Mouse (Mus musculus): Measurements from ENCODE around the gene Zfp715. TPM values are rescaled to one million over a fixed set of nuclear protein-coding genes. Genes with fewer than 3 reads are reported as not detected.
"Not testable (repeated sequence)": the region's sequence is repeated elsewhere in the genome, so short reads cannot be mapped to it uniquely, and the experiment has no call there.

Zfp715 gene
- polyA plus RNA-seq (2015; fragmentation: Nextera tagmentation; extraction: Ambion mirVana), result 10.4 and 10.7 TPM in 2 replicates

DNA sequence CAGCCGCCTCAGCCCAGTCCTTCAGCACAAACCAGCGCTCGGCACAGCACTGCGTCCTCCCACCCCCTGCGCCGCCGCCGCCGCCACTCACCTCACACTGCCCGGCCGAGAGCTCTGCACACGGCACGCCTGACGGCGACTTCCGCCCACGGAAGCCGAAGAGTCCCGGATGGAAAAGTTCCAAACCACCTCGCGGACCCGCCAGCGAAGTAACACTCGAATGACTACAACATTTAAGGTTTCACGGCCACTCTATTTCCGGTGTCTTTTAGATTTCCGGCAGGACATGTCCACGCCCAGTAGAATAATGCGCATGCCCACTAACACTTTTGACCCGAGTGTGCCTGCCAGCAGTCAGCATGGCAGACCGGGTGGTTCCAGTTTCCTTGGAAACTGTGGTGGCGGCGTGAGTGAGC lies at the start of gene Zfp715:
Gene Zfp715 (minus strand): TSS at position 282 of the 416 bp plus-strand sequence.
- H3K27ac ChIP-seq, result peak within 1 kb of the TSS; percentile 90
- peaks cover 8% of the 10 kb centered on the region; the same call in 1 of the 2 replicates for H3K4me1 ChIP-seq
- H3K9ac ChIP-seq, result peak within 1 kb of the TSS; percentile 59
- H3K27me3 ChIP-seq (replicated peaks), result no peaks in the 10 kb centered on the region
- under 1% methylated on average over 33 of the region's 33 CpGs for WGBS
- H3K4me2 ChIP-seq, result peak within 1 kb of the TSS; percentile 74
- H3K9me3 ChIP-seq, result no peaks in the 10 kb centered on the region
- peak within 1 kb of the TSS; percentile 67 for H3K4me3 ChIP-seq (replicated peaks)
- ATAC-seq (ENCODE audit: insufficient read depth, low FRiP score, low read depth), result peak; percentile 92
- 0 out of 2 replicates have a peak, but pooled peaks cover 9% of the 10 kb centered on the region for H3K36me3 ChIP-seq

DNA sequence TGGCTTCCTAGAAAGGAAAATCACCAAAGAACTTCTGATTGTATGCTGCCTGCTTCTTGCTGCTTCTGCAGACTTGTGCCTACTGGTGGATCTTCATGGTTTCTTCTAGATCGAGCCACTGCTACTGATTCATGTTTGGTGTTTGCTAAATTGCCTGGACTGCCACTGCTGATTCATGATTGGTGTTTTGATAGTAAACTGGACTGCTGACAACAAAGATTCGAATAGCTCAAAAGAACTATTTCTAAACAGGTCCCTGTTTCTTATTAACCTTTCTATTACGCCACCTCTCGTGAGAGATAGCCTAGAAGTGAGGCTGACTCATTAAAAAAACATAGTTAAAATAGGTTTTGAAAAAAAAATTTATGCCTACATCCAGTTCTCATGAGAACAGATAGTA lies 48.9 kb upstream of the Zfp715 start:
- Histone ChIP-seq H3K27ac (no peak overlapping the region), H3K36me3 (no peaks in the 10 kb centered on the region), H3K9ac (no peak overlapping the region), H3K27me3 (replicated peaks) (no peaks in the 10 kb centered on the region), H3K4me1 (no peaks in the 10 kb centered on the region), H3K4me3 (replicated peaks) (no peak overlapping the region), H3K9me3 (no peaks in the 10 kb centered on the region), H3K4me2 (no peak overlapping the region)
- no peak for ATAC-seq (ENCODE audit: insufficient read depth, low FRiP score, low read depth)
- 67% methylated on average over 4 of the region's 4 CpGs for WGBS

DNA sequence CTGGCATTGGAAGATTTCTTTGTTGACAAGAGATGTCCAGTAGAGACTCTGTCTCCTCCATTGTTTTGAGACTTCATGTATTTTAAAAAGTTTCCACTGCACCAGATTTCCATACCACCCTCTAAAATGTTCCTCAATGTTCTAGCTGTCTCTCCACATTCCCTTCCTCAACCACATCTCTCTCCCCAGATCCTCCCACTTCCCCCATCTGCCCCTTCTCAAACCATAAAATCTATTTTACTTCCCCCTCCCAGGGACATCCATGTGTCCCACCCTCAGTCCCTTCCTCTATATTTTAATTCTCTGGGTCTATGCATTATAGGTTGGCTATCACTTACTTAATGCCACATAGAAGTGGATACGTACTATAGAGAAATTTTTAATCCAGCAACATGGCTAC lies 48.3 kb upstream of the Zfp715 start:
- H3K4me3 ChIP-seq (replicated peaks), result no peak overlapping the region
- ATAC-seq (ENCODE audit: insufficient read depth, low FRiP score, low read depth), result no peak
- H3K4me2 ChIP-seq, result no peak overlapping the region
- no peaks in the 10 kb centered on the region for H3K9me3 ChIP-seq
- no peaks in the 10 kb centered on the region for H3K27me3 ChIP-seq (replicated peaks)
- no peaks in the 10 kb centered on the region for H3K36me3 ChIP-seq
- H3K9ac ChIP-seq, result no peak overlapping the region
- WGBS, result 84% methylated on average over 1 of the region's 1 CpGs
- no peak overlapping the region for H3K27ac ChIP-seq
- H3K4me1 ChIP-seq, result no peaks in the 10 kb centered on the region

DNA sequence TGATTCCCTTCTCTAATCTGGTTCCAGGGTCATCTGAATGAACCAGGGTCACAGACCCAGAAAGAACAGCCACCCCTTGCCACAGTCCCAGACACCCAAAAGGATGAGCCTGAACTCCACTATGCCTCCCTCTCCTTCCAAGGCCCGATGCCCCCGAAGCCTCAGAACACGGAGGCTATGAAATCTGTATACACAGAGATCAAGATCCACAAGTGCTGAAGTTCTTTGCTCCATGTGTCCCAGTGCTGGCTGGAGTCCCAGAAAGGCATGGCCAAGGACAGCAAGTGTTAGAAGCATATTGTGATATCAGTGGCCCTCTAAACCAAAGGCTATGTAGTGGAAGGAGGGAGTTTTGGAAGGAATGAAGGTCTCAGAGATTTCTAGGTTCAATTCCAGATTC lies 45.5 kb upstream of the Zfp715 start:
- Histone ChIP-seq H3K4me2 (no peak overlapping the region), H3K27ac (no peak overlapping the region), H3K4me1 (0 out of 2 replicates have a peak, but pooled peaks cover 4% of the 10 kb centered on the region), H3K9me3 (no peaks in the 10 kb centered on the region), H3K4me3 (replicated peaks) (no peak overlapping the region), H3K9ac (no peak overlapping the region), H3K36me3 (no peaks in the 10 kb centered on the region), H3K27me3 (replicated peaks) (no peaks in the 10 kb centered on the region)
- 87% methylated on average over 3 of the region's 3 CpGs for WGBS
- ATAC-seq (ENCODE audit: insufficient read depth, low FRiP score, low read depth), result no peak

DNA sequence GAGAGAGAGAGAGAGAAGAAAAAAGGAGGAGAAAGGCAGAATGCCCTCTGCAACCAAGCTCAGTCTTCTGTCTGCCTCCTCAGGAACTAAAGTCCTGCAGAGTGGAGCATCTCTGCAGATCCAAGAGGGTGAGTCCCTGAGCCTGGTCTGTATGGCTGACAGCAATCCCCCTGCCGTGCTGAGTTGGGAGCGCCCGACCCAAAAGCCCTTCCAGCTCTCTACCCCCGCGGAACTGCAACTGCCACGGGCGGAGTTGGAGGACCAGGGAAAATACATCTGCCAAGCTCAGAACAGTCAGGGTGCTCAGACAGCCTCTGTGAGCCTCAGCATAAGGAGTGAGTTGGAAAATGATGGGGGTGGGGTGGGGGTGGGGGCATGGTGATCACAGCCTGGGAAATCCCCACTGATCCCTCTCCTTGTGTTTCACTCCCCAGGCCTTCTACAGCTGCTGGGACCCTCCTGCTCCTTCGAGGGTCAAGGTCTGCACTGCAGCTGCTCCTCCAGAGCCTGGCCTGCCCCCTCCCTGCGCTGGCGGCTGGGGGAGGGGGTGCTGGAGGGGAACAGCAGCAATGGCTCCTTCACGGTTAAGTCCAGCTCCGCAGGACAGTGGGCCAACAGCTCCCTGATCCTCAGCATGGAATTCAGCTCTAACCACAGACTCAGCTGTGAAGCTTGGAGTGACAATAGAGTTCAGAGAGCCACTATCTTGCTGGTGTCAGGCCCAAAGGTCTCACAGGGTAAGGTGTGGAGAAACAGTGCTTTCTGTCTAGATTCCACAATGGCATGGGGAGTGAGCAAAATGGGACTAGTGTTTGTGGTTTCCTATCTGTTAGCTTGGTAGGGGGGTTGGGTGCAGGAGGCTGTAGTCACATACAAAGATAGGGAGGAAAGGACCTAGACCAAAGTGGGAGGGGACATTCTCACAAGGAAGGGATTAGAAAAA lies 42.1 kb upstream of the Zfp715 start:
- H3K4me3 ChIP-seq (replicated peaks), result no peak overlapping the region
- 6% methylated on average over 12 of the region's 12 CpGs for WGBS
- H3K36me3 ChIP-seq, result no peaks in the 10 kb centered on the region
- H3K9ac ChIP-seq, result no peak overlapping the region
- no peak overlapping the region for H3K27ac ChIP-seq
- ATAC-seq (ENCODE audit: insufficient read depth, low FRiP score, low read depth), result no peak
- H3K4me2 ChIP-seq, result no peak overlapping the region
- 0 out of 2 replicates have a peak, but pooled peaks cover 4% of the 10 kb centered on the region for H3K4me1 ChIP-seq
- H3K9me3 ChIP-seq, result no peaks in the 10 kb centered on the region
- no peaks in the 10 kb centered on the region for H3K27me3 ChIP-seq (replicated peaks)

DNA sequence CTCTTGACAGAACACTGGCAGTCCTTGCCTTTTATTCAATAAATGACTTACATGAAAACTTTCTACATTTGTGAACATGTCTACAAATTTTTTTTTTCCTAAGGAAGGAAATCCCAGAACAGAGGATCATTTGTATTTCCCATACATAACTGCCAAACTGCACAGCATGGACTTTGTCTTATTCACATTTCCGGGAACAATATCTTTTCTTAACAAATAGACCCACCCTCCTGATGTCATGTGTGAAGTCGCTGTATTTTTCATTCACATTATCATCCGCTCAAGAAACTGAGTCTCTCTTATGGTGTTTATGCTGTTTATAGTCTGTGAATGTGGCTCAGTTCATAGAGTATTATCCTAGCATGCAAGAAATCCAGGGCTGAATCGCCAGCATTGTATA lies 40.7 kb upstream of the Zfp715 start:
- H3K27me3 ChIP-seq (replicated peaks), result no peaks in the 10 kb centered on the region
- H3K9me3 ChIP-seq, result no peaks in the 10 kb centered on the region
- no peaks in the 10 kb centered on the region for H3K36me3 ChIP-seq
- no peak overlapping the region for H3K4me3 ChIP-seq (replicated peaks)
- 71% methylated on average over 4 of the region's 4 CpGs for WGBS
- no peak for ATAC-seq (ENCODE audit: insufficient read depth, low FRiP score, low read depth)
- H3K27ac ChIP-seq, result no peak overlapping the region
- H3K4me1 ChIP-seq, result 0 out of 2 replicates have a peak, but pooled peaks cover 4% of the 10 kb centered on the region
- H3K9ac ChIP-seq, result no peak overlapping the region
- no peak overlapping the region for H3K4me2 ChIP-seq

DNA sequence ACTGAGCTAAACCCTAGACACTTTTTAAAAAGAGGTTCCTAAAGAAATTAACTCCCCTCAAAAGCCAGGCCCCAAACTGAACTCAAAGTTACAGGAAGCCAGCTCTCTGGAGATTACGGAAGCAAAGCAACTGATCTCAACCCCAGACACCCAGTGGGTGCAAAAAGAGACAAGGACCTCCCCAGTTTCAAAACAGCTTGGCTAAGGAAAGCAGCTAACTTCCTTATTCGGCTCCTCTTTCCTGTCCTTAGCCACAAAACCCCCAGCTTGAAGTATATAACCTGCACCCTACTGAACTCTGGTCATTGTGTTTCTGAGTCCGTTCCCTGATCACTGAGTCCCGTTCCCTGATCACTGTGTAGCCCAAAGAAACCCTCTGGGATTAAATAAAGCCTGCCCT lies 40.0 kb upstream of the Zfp715 start:
- no peaks in the 10 kb centered on the region for H3K27me3 ChIP-seq (replicated peaks)
- H3K9me3 ChIP-seq, result no peaks in the 10 kb centered on the region
- no peak overlapping the region for H3K4me2 ChIP-seq
- H3K36me3 ChIP-seq, result no peaks in the 10 kb centered on the region
- 0 out of 2 replicates have a peak, but pooled peaks cover 4% of the 10 kb centered on the region for H3K4me1 ChIP-seq
- H3K9ac ChIP-seq, result no peak overlapping the region
- WGBS, result 61% methylated on average over 4 of the region's 4 CpGs
- H3K4me3 ChIP-seq (replicated peaks), result no peak overlapping the region
- no peak overlapping the region for H3K27ac ChIP-seq
- no peak for ATAC-seq (ENCODE audit: insufficient read depth, low FRiP score, low read depth)

DNA sequence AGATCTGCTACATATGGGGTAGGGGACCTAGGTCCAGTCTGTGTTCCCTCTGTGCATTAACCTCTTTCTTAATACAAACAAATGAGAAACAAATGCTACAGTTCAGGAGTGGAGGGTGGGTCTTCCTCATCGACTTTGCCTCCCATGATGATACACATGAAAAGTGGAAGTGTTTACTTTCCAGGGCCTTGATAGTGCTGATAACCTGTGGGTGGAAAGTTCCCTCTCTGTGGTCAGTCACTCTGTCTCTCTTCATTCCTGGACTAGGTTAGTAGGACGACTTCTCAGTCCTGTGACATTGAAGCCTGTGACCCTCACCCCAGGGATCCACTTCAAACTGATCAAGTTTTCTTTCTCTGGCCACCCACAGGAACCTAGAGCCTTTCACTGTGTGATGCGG lies 38.1 kb upstream of the Zfp715 start, which contains the start of gene Siglecf:
Gene Siglecf (plus strand): TSS at position 188 of the 400 bp plus-strand sequence.
- H3K4me3 ChIP-seq (replicated peaks), result no peak within 1 kb of the TSS
- no peak for ATAC-seq (ENCODE audit: insufficient read depth, low FRiP score, low read depth)
- 41% methylated on average over 3 of the region's 3 CpGs for WGBS

DNA sequence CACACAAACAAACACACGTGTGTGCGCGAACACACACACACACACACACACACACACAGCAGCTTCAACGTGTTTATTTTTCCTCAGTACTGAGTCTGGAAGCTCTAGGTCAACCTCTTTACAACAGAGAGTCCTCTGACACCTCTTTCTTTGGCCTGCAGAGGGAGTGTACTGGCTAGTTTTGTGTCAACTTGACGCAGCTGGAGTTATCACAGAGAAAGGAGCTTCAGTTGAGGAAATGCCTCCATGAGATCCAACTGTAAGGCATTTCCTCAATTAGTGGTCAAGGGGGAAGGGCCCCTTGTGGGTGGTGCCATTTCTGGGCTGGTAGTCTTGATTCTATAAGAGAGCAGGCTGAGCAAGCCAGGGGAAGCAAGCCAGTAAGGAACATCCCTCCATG lies 36.5 kb upstream of the Zfp715 start:
- not testable (repeated sequence) for H3K36me3 ChIP-seq; H3K4me2 ChIP-seq; H3K4me1 ChIP-seq; H3K27ac ChIP-seq; H3K4me3 ChIP-seq (replicated peaks); H3K27me3 ChIP-seq (replicated peaks); ATAC-seq (ENCODE audit: insufficient read depth, low FRiP score, low read depth); H3K9ac ChIP-seq; H3K9me3 ChIP-seq
- WGBS, result 69% methylated on average over 5 of the region's 5 CpGs

More for the DNA sequence above, 38.1 kb upstream of the Zfp715 start, which contains the start of gene Siglecf:
- Histone ChIP-seq H3K27me3 (replicated peaks) (no peaks in the 10 kb centered on the region), H3K27ac (no peak within 1 kb of the TSS), H3K4me1 (0 out of 2 replicates have a peak, but pooled peaks cover 4% of the 10 kb centered on the region), H3K4me2 (no peak within 1 kb of the TSS), H3K36me3 (no peaks in the 10 kb centered on the region), H3K9ac (no peak within 1 kb of the TSS), H3K9me3 (no peaks in the 10 kb centered on the region)

DNA sequence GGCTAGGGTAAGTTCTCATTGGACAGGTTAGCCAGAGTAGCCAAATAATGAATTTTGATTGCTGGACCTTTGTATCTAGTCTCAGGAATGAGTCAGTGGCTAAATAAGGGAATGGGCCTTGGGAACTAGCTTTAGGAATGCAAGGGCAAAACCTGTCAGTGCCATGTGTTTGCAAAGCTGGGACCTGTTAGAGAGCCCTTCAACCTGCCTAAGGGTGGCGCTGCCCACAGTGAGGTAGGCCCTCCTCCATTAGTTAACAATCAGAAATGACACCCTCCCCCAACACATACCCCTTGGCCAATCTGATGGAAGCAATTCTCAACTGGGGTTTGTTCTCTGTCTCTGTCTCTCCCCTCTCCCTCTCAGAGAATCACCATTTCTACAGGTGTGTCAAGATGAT lies 33.5 kb upstream of the Zfp715 start:
- no peaks in the 10 kb centered on the region for H3K36me3 ChIP-seq
- H3K27me3 ChIP-seq (replicated peaks), result no peaks in the 10 kb centered on the region
- no peaks in the 10 kb centered on the region for H3K9me3 ChIP-seq
- 74% methylated on average over 1 of the region's 1 CpGs for WGBS
- H3K4me2 ChIP-seq, result no peak overlapping the region
- H3K9ac ChIP-seq, result no peak overlapping the region
- no peak overlapping the region for H3K27ac ChIP-seq
- no peaks in the 10 kb centered on the region for H3K4me1 ChIP-seq
- H3K4me3 ChIP-seq (replicated peaks), result no peak overlapping the region
- no peak for ATAC-seq (ENCODE audit: insufficient read depth, low FRiP score, low read depth)

DNA sequence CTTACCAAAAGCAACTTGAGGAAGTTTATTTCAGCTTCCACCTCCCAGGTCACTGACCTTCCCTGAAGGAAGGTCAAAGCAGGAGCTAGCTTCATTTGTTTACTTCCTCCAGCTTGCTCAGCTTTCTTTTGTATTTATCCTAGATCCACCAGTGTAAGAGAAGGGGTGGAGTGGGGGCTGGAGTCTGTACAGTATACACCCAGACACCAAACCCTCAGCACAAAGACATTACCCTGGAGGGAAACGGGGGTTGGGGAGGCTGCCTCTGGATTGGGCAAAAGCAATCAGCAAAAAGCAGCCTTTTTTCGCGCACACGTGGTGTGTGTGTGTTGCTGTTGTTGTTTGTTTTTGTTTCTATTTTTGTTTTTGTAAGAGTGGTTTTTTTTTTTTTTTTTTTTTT lies 33.1 kb upstream of the Zfp715 start:
- Histone ChIP-seq H3K4me3 (replicated peaks) (no peak overlapping the region), H3K4me2 (no peak overlapping the region), H3K9ac (no peak overlapping the region), H3K27ac (no peak overlapping the region), H3K27me3 (replicated peaks) (no peaks in the 10 kb centered on the region), H3K36me3 (no peaks in the 10 kb centered on the region), H3K4me1 (no peaks in the 10 kb centered on the region), H3K9me3 (no peaks in the 10 kb centered on the region)
- no peak for ATAC-seq (ENCODE audit: insufficient read depth, low FRiP score, low read depth)
- 64% methylated on average over 4 of the region's 4 CpGs for WGBS

DNA sequence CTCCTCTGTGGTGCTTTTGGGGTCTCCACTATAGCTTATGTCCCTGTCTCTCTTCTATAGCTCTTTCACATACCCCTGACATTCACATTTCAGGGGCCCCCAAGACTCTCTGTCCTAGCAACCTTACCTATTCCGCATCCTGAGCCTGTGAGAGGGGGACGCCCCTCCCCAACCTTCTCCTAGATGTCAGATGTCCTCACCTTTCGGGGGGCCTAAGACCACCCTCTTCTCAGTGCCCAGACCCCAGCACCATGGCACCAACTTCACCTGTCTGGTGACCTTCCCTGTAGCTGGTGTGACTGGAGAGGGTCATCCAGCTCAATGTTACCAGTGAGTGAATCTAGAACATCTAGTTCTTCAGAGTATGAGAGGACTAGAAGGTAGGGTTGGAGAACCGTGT lies 31.4 kb upstream of the Zfp715 start:
- H3K9me3 ChIP-seq, result no peaks in the 10 kb centered on the region
- no peak for ATAC-seq (ENCODE audit: insufficient read depth, low FRiP score, low read depth)
- no peaks in the 10 kb centered on the region for H3K4me1 ChIP-seq
- H3K36me3 ChIP-seq, result no peaks in the 10 kb centered on the region
- 84% methylated on average over 4 of the region's 4 CpGs for WGBS
- H3K9ac ChIP-seq, result no peak overlapping the region
- no peaks in the 10 kb centered on the region for H3K27me3 ChIP-seq (replicated peaks)
- no peak overlapping the region for H3K27ac ChIP-seq
- no peak overlapping the region for H3K4me2 ChIP-seq
- H3K4me3 ChIP-seq (replicated peaks), result no peak overlapping the region
